Mouse (Mus musculus) ovary, postnatal 14 days (tissue): ENCODE measurements at regions not wholly inside any gene's neighbourhood (a gene's known extent, or its start where the extent isn't known, plus 50 kb on each side); places are given as distances from the start of the nearest gene placed in this dataset.

ENCODE experiments used
- DNase-seq: peaks from one replicate; pipeline ENCODE4 v3.0.0; 2022; ENCODE audit warnings: low spot score

- no peak for DNase-seq
Measured at GRCm38 (mm10) chr6:100973366-100974090, 140.1 kb downstream of the Ppp4r2 start.

GRCm38 (mm10) chr6:100974716-100975115 is 141.3 kb downstream of the Ppp4r2 start:
- DNase-seq, result no peak

- DNase-seq, result no peak
Measured at GRCm38 (mm10) chr6:100975835-100976234, 142.4 kb downstream of the Ppp4r2 start.

- no peak for DNase-seq
Measured at GRCm38 (mm10) chr6:100977201-100977691, 143.8 kb downstream of the Ppp4r2 start.

- no peak for DNase-seq
Measured at GRCm38 (mm10) chr6:100978113-100978512, 144.7 kb downstream of the Ppp4r2 start.

- DNase-seq, result no peak
Measured at GRCm38 (mm10) chr6:100978727-100979460, 145.5 kb downstream of the Ppp4r2 start.

GRCm38 (mm10) chr6:100980156-100980555 is 146.7 kb downstream of the Ppp4r2 start:
- DNase-seq, result no peak

- no peak for DNase-seq
Measured at GRCm38 (mm10) chr6:100984861-100985260, 151.4 kb downstream of the Ppp4r2 start.

- DNase-seq, result no peak
Measured at GRCm38 (mm10) chr6:100985334-100985937, 152.0 kb downstream of the Ppp4r2 start.

- no peak for DNase-seq
Measured at GRCm38 (mm10) chr6:100988521-100988920, 155.1 kb downstream of the Ppp4r2 start.

GRCm38 (mm10) chr6:100993421-100993820 is 160.0 kb downstream of the Ppp4r2 start:
- no peak for DNase-seq

- no peak for DNase-seq
Measured at GRCm38 (mm10) chr6:100995874-100996560, 162.6 kb downstream of the Ppp4r2 start.

- DNase-seq, result no peak
Measured at GRCm38 (mm10) chr6:100998285-100998684, 164.9 kb downstream of the Ppp4r2 start.

GRCm38 (mm10) chr6:101003901-101004300 is 170.5 kb downstream of the Ppp4r2 start:
- no peak for DNase-seq

- no peak for DNase-seq
Measured at GRCm38 (mm10) chr6:101021650-101022049, 188.2 kb downstream of the Ppp4r2 start.

GRCm38 (mm10) chr6:101025816-101026215 is 192.4 kb downstream of the Ppp4r2 start:
- no peak for DNase-seq

- no peak for DNase-seq
Measured at GRCm38 (mm10) chr6:101027462-101027861, 194.0 kb downstream of the Ppp4r2 start.

- no peak for DNase-seq
Measured at GRCm38 (mm10) chr6:101029436-101029835, 196.0 kb downstream of the Ppp4r2 start.

GRCm38 (mm10) chr6:101030451-101031125 is 197.2 kb downstream of the Ppp4r2 start:
- DNase-seq, result no peak

GRCm38 (mm10) chr6:101046755-101047154 is 213.3 kb downstream of the Ppp4r2 start:
- DNase-seq, result peak; percentile 4

- DNase-seq, result no peak
Measured at GRCm38 (mm10) chr6:101047195-101047594, 213.8 kb downstream of the Ppp4r2 start.

- no peak for DNase-seq
Measured at GRCm38 (mm10) chr6:101048431-101048830, 215.0 kb downstream of the Ppp4r2 start.
